Mouse (Mus musculus): Measurements from ENCODE around the gene BC030500. TPM values are rescaled to one million over a fixed set of nuclear protein-coding genes. Genes with fewer than 3 reads are reported as not detected.
A peak's percentile ranks its signal among the peaks of the same experiment; 100 is the strongest.

Gene BC030500
- polyA plus RNA-seq, 1 experiment from 2014 or later: 10.7 TPM

- H3K9me3 ChIP-seq (ENCODE audit: control insufficient read depth, low read length): no peaks in the 10 kb centered on the region
- ATAC-seq: 0 out of 2 replicates have a peak, but pooled peaks have one; percentile 47
- H3K4me2 ChIP-seq (ENCODE audit: low read length): no peak overlapping the region
- no peak overlapping the region for H3K4me3 ChIP-seq (replicated peaks; ENCODE audit: low read length)
- WGBS: 52% methylated on average over 1 of the region's 1 CpGs
- no peak overlapping the region for H3K9ac ChIP-seq (replicated peaks; ENCODE audit: low read depth, low read length)
- H3K27me3 ChIP-seq (replicated peaks; ENCODE audit: control insufficient read depth, insufficient read depth, low read length): no peaks in the 10 kb centered on the region
- no peaks in the 10 kb centered on the region for H3K36me3 ChIP-seq (ENCODE audit: control insufficient read depth, insufficient read depth)
- H3K27ac ChIP-seq (ENCODE audit: low read length): no peak overlapping the region
- no peaks in the 10 kb centered on the region for H3K4me1 ChIP-seq (replicated peaks; ENCODE audit: control insufficient read depth, insufficient read depth, low read length)
These were observed 19.5 kb downstream of the BC030500 start for GRCm38 (mm10) chr8:58931066-58931465.

- no peaks in the 10 kb centered on the region for H3K36me3 ChIP-seq (ENCODE audit: control insufficient read depth, insufficient read depth)
- H3K4me2 ChIP-seq (ENCODE audit: low read length): no peak overlapping the region
- H3K4me1 ChIP-seq (replicated peaks; ENCODE audit: control insufficient read depth, insufficient read depth, low read length): no peaks in the 10 kb centered on the region
- no peak overlapping the region for H3K9ac ChIP-seq (replicated peaks; ENCODE audit: low read depth, low read length)
- no peak overlapping the region for H3K4me3 ChIP-seq (replicated peaks; ENCODE audit: low read length)
- no peaks in the 10 kb centered on the region for H3K27me3 ChIP-seq (replicated peaks; ENCODE audit: control insufficient read depth, insufficient read depth, low read length)
- H3K9me3 ChIP-seq (ENCODE audit: control insufficient read depth, low read length): no peaks in the 10 kb centered on the region
- H3K27ac ChIP-seq (ENCODE audit: low read length): no peak overlapping the region
- ATAC-seq: no peak
- 96% methylated on average over 4 of the region's 4 CpGs for WGBS
These were observed 32.2 kb downstream of the BC030500 start for GRCm38 (mm10) chr8:58943773-58944172.

- H3K9ac ChIP-seq (replicated peaks; ENCODE audit: low read depth, low read length): no peak overlapping the region
- no peak overlapping the region for H3K4me3 ChIP-seq (replicated peaks; ENCODE audit: low read length)
- no peaks in the 10 kb centered on the region for H3K9me3 ChIP-seq (ENCODE audit: control insufficient read depth, low read length)
- ATAC-seq: 0 out of 2 replicates have a peak, but pooled peaks have one; percentile 26
- H3K27ac ChIP-seq (ENCODE audit: low read length): no peak overlapping the region
- no peaks in the 10 kb centered on the region for H3K4me1 ChIP-seq (replicated peaks; ENCODE audit: control insufficient read depth, insufficient read depth, low read length)
- H3K36me3 ChIP-seq (ENCODE audit: control insufficient read depth, insufficient read depth): no peaks in the 10 kb centered on the region
- 37% methylated on average over 5 of the region's 5 CpGs for WGBS
- H3K27me3 ChIP-seq (replicated peaks; ENCODE audit: control insufficient read depth, insufficient read depth, low read length): no peaks in the 10 kb centered on the region
- no peak overlapping the region for H3K4me2 ChIP-seq (ENCODE audit: low read length)
These were observed 45.7 kb downstream of the BC030500 start for GRCm38 (mm10) chr8:58957195-58957739.

Other genes starting within 250 kb of the BC030500 start
- 7.4 and 15.9 TPM in 2 replicates for gene Galntl6, start 885 bp downstream of the BC030500 start, polyA plus RNA-seq (2015; fragmentation: Nextera tagmentation; extraction: Ambion mirVana)